Mouse (Mus musculus): ENCODE data around the gene Lrwd1. TPM values are rescaled to one million over a fixed set of nuclear protein-coding genes. Genes with fewer than 3 reads are reported as not detected.
A peak's percentile ranks its signal among the peaks of the same experiment; 100 is the strongest.
"Not testable (repeated sequence)": the region's sequence is repeated elsewhere in the genome, so short reads cannot be mapped to it uniquely, and the experiment has no call there.

Gene Lrwd1
- total RNA-seq, 2 experiments from 2014 or later, result 5.5 to 5.7 TPM

GRCm38 (mm10) chr5:136147704-136148103 is 11.8 kb upstream of the Lrwd1 start:
- DNase-seq, result no peak

GRCm38 (mm10) chr5:136146936-136147335 is 11.1 kb upstream of the Lrwd1 start:
- no peak for DNase-seq

DNA sequence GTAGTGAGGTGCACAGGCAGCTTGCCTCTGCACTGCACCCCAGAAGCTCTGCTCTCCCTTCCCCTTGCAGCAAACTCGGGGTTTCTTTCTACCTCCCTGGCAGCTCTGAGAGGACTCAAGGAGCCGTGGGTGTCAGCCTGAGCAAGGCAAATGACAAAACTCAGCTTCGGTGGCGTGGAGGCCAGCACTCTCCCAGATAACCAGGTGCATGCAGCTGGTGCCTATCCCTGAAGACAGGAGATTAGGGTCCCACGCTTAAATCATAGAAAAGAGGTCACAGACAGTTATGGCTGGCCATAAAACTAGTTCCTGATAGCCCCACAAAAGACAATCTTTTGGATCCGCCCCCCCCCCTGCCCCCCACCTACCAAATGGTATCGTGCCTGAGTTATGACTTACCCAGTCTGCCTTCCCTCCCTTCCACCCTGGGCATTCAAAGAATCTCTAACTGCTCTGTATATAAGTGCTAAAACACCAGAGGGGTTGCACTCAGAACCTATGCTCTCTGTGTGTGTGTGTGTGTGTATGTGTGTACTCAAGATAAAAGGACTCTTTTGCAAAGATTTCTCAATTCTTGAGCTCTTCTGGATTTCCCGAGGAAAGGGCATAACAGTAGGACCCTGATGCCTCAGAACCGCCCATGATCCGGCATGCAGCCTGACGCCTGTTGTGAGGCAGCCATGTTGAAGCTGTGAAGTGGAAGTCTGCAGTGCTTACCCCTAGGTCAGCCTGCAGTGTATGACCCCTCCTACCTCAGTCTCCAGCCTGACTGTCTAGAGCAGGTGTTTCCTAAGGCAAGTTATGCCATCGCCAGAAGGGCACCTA is 8.9 kb upstream of the Lrwd1 start:
- peak; percentile 29 to 45 for DNase-seq

DNA sequence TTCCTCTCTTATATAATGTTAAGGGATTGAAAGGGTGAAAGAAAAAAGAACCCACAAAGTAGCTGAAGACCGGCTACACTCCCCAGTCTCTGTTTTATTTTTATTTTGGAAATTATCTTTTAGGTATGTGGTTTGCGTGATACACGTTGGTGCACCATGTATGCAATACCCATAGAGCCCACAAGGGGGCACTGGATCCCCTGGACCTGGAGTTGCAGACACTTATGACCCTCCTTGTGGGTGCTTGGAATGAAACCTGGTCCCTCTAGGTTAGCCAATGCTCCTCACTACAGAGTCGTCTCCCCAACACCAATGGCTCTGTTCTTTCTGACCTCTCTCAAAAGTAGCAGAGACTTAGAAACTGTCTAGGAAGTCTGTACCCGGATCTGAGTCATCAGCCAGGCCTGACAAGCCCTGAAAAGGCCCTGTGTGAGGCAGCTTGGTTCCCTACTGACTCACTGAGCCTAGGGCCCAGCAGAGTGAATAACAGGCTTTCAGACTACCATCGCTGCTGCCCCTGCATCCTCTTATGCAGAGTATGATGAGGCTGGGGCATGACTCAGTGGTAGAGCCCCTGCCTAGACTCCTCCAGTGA is 7.4 kb upstream of the Lrwd1 start:
- no peak for DNase-seq

GRCm38 (mm10) chr5:136142746-136143145 is 6.9 kb upstream of the Lrwd1 start:
- DNase-seq, result no peak

DNA sequence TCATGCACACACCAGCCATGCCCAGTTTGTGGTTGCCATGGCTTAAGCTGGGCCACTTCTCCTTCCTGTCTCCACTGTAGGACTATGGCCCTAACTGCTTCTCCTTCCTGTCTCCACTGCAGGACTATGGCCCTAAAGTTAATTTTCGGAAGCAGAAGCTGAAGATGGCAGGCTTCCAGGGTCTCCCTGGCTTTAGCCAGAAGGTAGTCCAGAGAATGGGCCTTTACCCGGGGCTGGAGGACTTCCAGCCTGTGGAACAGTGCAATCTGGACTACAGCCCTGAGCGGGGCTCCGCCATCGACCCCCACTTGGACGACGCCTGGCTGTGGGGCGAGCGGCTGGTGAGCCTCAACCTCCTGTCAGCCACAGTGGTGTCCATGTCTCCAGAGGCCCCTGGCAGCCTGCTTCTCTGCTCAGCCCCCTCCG is 4.2 kb upstream of the Lrwd1 start:
- DNase-seq, result peak in 1 of 2 experiments; percentile 50

- DNase-seq, result no peak
Observed at GRCm38 (mm10) chr5:136139393-136139792, 3.5 kb upstream of the Lrwd1 start.

- DNase-seq, result peak; percentile 25 to 57
Observed at GRCm38 (mm10) chr5:136137658-136138274, 1.9 kb upstream of the Lrwd1 start.

DNA sequence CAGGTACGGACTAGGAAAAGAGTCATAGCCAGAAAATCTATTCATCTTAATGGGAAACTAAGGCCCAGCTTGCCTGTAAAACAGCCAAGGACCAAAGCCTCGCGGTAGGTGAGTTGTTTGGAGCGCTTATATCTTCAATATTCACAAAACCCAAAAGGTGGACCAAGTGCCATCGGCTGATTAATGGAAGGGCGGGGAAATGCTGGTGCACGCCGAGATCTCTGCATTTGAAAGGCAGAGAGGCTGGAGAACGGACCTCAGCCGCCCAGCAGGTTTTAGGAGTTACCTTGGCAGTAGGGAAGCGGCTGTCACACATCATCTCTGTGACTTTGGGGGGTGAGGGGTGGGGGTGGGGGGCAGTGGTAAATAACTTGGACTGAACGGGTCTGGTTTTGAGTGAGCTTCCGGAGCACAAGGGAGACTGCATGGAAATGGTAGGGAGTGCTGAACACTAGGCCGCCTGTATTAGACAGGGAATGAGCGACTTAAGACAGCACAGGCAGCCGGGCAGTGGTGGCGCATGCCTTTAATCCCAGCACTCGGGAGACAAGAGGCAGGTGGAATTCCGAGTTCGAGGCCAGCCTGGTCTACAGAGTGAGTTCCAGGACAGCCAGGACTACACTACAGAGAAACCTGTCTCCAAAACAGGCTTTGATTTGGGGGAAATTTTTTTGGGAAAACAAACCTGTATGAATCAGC is 567 bp upstream of the Lrwd1 start:
- no peak for DNase-seq

DNA sequence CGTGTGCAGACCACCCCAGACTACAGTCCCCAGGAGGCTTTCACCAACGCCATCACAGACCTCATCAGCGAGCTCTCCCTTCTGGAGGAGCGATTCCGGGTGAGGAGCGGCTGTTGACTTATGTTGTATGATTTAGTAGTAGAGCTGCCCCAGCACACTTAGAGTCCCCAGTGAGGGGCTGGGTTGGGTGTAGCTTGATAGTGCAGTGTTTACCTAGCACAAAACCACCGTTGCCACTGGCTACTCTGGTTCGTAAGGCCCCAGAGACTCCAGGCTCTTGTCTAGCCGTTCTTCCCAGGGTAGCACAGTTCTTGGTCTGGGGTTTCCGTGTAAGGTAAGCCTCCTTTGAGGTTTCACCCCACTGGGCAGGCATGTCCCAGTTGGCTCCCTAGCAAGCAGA is 13.7 kb downstream of the Lrwd1 start:
- DNase-seq, result no peak

- DNase-seq, result no peak
Observed at GRCm38 (mm10) chr5:136116784-136117112, 19.1 kb downstream of the Lrwd1 start.

DNA sequence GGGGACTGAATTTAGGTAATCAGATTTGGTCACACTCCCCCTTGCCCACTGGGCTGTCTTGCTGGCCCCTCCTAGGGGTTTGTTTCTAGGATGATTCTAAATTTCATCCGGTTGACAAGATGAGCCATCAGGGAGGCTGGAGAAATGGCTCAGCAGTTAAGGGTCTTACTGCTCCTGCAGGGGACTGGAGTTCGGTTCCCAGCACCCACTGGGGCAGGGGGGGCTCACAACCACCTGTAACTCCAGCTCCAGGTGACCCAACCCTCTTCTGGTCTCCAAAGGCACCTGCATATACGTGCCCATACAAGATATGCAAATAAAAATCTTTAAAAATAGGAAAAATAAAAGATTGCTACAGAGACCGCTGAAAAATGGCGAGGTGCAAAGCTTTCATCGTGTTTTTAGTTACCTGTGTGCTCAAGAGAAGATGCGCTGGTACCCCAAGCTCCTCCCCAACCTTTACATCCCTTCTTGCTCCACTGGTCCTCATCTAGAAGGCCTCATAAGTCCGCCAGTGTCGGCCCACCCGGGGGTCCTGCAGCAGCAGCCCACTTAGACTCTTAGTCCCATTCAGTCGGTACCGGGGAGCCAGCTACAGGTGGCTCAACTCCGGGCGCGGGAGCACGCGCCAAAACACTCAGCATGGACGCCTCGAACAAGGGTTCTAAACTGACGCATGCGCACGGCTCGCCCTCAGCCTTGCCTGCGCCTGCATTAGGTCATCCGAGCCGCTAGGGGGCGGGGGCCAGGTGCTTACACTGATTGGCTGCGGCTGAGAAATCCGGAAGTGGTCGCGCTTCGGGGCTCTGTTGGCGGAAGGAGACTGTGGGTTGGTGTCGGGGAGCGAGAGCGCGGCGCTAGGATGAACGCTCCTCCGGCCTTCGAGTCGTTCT is 19.7 kb downstream of the Lrwd1 start, which contains the start of gene Polr2j:
Gene Polr2j, plus strand, starts transcription at position 741 of the 893 bp plus-strand sequence.
- DNase-seq, result peak; percentile 96 to 99

- DNase-seq, result not testable (repeated sequence)
Observed at GRCm38 (mm10) chr5:136113546-136113945, 22.3 kb downstream of the Lrwd1 start.

- DNase-seq, result no peak
Observed at GRCm38 (mm10) chr5:136109042-136109441, 26.8 kb downstream of the Lrwd1 start.

DNA sequence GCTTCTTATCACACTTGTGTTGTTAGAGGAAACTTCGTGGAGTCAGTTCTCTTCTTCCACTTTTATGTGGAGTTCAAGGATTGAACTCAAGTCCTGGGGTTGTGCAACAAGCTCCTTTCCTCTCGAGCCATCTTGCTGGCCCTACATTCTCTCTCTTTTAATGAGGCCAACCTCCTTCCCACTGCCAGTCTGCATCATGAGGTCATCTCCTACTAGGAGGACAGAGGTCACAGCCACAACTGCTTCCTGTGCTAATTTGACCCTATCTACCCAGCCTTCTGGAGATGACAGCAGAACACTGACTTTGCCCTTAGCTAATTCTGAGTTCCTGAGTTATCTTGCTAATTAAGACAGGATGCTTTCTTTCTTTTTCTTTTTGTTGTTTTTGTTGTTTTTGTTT is 27.4 kb downstream of the Lrwd1 start:
- no peak for DNase-seq

DNA sequence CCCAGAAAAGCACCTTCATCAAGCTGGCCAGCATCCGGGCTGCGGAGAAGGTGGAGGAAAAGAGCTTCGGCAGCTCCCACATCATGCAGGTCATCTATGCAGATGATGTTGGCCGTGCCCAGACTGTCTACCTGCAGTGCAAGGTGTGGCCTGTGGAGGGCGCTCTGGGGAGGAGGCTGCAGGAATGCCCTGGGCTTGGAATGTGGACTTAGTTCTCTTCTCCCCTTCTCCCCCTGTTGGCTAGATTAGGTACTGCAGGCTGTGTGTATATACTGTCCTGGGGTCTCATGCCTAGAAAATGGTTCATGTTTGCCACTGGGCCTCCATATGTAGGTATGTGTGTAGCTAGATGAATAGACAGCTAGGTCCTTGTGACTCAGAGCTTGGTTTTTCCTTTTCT is 31.4 kb downstream of the Lrwd1 start:
- no peak for DNase-seq

DNA sequence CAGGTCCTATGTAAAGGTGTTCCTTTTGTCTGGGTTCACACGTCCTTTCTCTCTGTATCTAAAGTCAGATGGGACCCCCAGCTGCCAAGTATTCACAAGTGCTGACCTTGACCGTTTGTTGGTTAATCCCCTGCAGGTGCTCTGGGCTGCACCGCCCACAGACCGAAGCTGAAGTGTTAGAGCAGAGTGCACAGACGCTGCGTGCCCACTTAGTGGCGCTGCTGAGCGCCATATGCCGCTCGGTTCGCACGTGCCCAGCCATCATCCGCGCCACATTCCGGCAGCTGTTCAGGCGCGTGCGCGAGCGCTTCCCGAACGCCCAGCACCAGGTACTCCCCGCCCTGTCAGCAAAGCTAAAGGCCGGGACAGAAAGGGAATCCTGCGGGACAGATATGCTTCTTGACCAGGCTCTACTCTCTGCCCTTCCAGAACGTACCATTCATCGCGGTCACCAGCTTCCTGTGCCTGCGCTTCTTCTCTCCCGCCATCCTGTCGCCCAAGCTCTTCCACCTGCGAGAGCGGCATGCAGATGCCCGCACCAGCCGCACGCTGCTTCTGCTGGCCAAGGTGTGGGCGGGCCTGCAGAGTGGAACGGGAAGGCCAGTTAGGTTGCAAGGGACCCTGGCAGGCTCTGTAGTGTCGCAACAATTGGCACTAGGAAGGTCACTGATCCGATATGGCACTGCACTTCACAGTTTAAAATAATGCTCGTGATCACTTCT is 33.6 kb downstream of the Lrwd1 start:
- DNase-seq, result peak; percentile 45 to 48

DNA sequence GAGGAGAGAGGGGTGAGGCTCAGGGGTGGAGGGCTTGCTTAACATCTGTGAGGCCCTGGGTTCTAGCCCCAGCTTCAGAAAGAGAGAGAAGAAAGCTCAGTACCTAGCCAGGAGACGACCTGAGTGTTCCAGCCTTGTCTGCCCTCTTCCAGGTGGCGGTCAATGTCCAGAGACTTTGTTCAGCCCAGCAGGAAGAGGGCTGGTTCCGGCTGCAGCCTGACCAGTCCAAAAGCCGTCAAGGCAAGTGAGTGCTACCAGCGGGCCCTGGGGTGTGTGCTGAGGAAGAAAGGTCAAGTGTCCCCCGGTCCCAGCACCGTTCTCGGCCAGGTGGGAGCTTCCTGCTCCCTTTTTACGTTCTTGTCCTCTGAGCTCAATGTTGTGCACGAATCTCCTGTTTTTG is 37.3 kb downstream of the Lrwd1 start:
- DNase-seq, result no peak

GRCm38 (mm10) chr5:136095089-136095488 is 40.8 kb downstream of the Lrwd1 start:
- no peak for DNase-seq

- DNase-seq, result no peak
Observed at GRCm38 (mm10) chr5:136094249-136095010, 41.4 kb downstream of the Lrwd1 start.
